Mouse (Mus musculus) small intestine, adult 2 months (tissue): Measurements from ENCODE around the gene Ugt1a9. TPM values are rescaled to one million over a fixed set of nuclear protein-coding genes. Genes with fewer than 3 reads are reported as not detected.

Experiments
- H3K27ac ChIP-seq: fragments of 200-500 bp; 2 replicates; pipeline ENCODE4 v1.5.1; 2012; ENCODE audit warnings: low read depth, low read length, control low read depth, inconsistent platforms; ENCODE audit not compliant: insufficient read depth
- H3K27me3 ChIP-seq: fragments of 200-500 bp; 2 replicates; pipeline ENCODE4 v1.6.1; 2012; ENCODE audit warnings: mild to moderate bottlenecking, moderate library complexity, low read length, inconsistent platforms; ENCODE audit not compliant: control insufficient read depth, insufficient read depth
- H3K36me3 ChIP-seq: fragments of 200-500 bp; 2 replicates; pipeline ENCODE4 v1.6.1; 2012; ENCODE audit warnings: mild to moderate bottlenecking, low read length, control low read depth, inconsistent platforms; ENCODE audit not compliant: control insufficient read depth, insufficient read depth
- H3K4me1 ChIP-seq: fragments of 200-500 bp; 2 replicates; pipeline ENCODE4 v1.6.1; 2012; ENCODE audit warnings: low read length, inconsistent platforms, mixed read lengths; ENCODE audit not compliant: control insufficient read depth, insufficient read depth, insufficient read length
- H3K4me3 ChIP-seq: fragments of 200-500 bp; 2 replicates; pipeline ENCODE4 v1.5.1; 2012; ENCODE audit warnings: low read depth, mild to moderate bottlenecking, control low read depth, inconsistent platforms, low read length, moderate library complexity
- CTCF ChIP-seq: fragments of 200-500 bp; IDR thresholded peaks from 2 replicates; pipeline ENCODE4 v1.5.1; 2012; ENCODE audit warnings: low read depth, mild to moderate bottlenecking, control low read depth, inconsistent platforms, low read length, moderate library complexity, mixed read lengths; ENCODE audit not compliant: insufficient replicate concordance, insufficient read length; ENCODE audit errors: extremely low read depth
- POLR2A ChIP-seq: fragments of 200-500 bp; IDR thresholded peaks from 2 replicates; pipeline ENCODE4 v1.6.1; 2012; ENCODE audit warnings: low read depth, mild to moderate bottlenecking, control low read depth, inconsistent platforms, low read length, moderate library complexity
- WGBS: fragments of 180-500 bp; shearing (Covaris S2); methylation state at CpG from one replicate; pipeline ENCODE4 v1.1.7; 2018; 5-methylcytosine and 5-hydroxymethylcytosine counted together
- polyA plus RNA-seq: library from polyadenylated mRNA; depleted of rRNA; stranded (reverse); fragments of >200 nt; gene quantifications from 2 replicates; pipeline ENCODE4 v1.2.3, GENCODE M21; 2012

Ugt1a9 gene
- polyA plus RNA-seq, 1 experiment, result 0.37 TPM

GRCm38 (mm10) chr1:88260114-88260513 lies 189.5 kb downstream of the Ugt1a9 start:
- 52% methylated on average over 6 of the region's 6 CpGs for WGBS
- Histone ChIP-seq H3K27ac (no peak overlapping the region), H3K4me3 (no peak overlapping the region), H3K4me1 (peaks cover 7% of the 10 kb centered on the region), H3K27me3 (no peaks in the 10 kb centered on the region), H3K36me3 (peaks cover 44% of the 10 kb centered on the region)
- no peak for TF ChIP-seq POLR2A
- no peak for TF ChIP-seq CTCF

- H3K36me3 ChIP-seq, result peaks cover 51% of the 10 kb centered on the region
- peaks cover 7% of the 10 kb centered on the region for H3K4me1 ChIP-seq
- TF ChIP-seq CTCF, result no peak
- TF ChIP-seq POLR2A, result no peak
- no peak overlapping the region for H3K27ac ChIP-seq
- no peaks in the 10 kb centered on the region for H3K27me3 ChIP-seq
- H3K4me3 ChIP-seq, result no peak overlapping the region
- 76% methylated on average over 10 of the region's 10 CpGs for WGBS
These were observed 190.2 kb downstream of the Ugt1a9 start for GRCm38 (mm10) chr1:88260604-88261377.

GRCm38 (mm10) chr1:88261706-88262105 lies 191.1 kb downstream of the Ugt1a9 start:
- Histone ChIP-seq H3K4me1 (peaks cover 7% of the 10 kb centered on the region), H3K36me3 (peaks cover 60% of the 10 kb centered on the region), H3K4me3 (no peak overlapping the region), H3K27me3 (no peaks in the 10 kb centered on the region), H3K27ac (no peak overlapping the region)
- no peak for TF ChIP-seq POLR2A
- no peak for TF ChIP-seq CTCF
- WGBS, result 85% methylated on average over 7 of the region's 7 CpGs

GRCm38 (mm10) chr1:88262255-88262654 lies 191.7 kb downstream of the Ugt1a9 start:
- no peaks in the 10 kb centered on the region for H3K27me3 ChIP-seq
- peaks cover 7% of the 10 kb centered on the region for H3K4me1 ChIP-seq
- peaks cover 65% of the 10 kb centered on the region for H3K36me3 ChIP-seq
- H3K4me3 ChIP-seq, result no peak overlapping the region
- WGBS, result 72% methylated on average over 4 of the region's 4 CpGs
- no peak overlapping the region for H3K27ac ChIP-seq
- TF ChIP-seq POLR2A, result no peak
- TF ChIP-seq CTCF, result no peak

- H3K36me3 ChIP-seq, result peaks cover 72% of the 10 kb centered on the region
- H3K27ac ChIP-seq, result no peak overlapping the region
- TF ChIP-seq CTCF (no peak), POLR2A (no peak)
- peaks cover 7% of the 10 kb centered on the region for H3K4me1 ChIP-seq
- H3K27me3 ChIP-seq, result no peaks in the 10 kb centered on the region
- no peak overlapping the region for H3K4me3 ChIP-seq
- WGBS, result 73% methylated on average over 6 of the region's 6 CpGs
These were observed 192.4 kb downstream of the Ugt1a9 start for GRCm38 (mm10) chr1:88262961-88263360.

- H3K4me3 ChIP-seq, result no peak overlapping the region
- TF ChIP-seq CTCF (no peak), POLR2A (no peak)
- WGBS, result 92% methylated on average over 5 of the region's 5 CpGs
- no peaks in the 10 kb centered on the region for H3K27me3 ChIP-seq
- no peak overlapping the region for H3K27ac ChIP-seq
- H3K36me3 ChIP-seq, result peaks cover 80% of the 10 kb centered on the region
- H3K4me1 ChIP-seq, result peaks cover 7% of the 10 kb centered on the region
These were observed 193.2 kb downstream of the Ugt1a9 start for GRCm38 (mm10) chr1:88263778-88264177.

- H3K36me3 ChIP-seq, result peaks cover 86% of the 10 kb centered on the region
- peaks cover 7% of the 10 kb centered on the region for H3K4me1 ChIP-seq
- no peak overlapping the region for H3K4me3 ChIP-seq
- no peak for TF ChIP-seq CTCF
- no peak for TF ChIP-seq POLR2A
- H3K27ac ChIP-seq, result no peak overlapping the region
- H3K27me3 ChIP-seq, result no peaks in the 10 kb centered on the region
- 83% methylated on average over 7 of the region's 7 CpGs for WGBS
These were observed 193.8 kb downstream of the Ugt1a9 start for GRCm38 (mm10) chr1:88264237-88264868.

- Histone ChIP-seq H3K4me1 (peaks cover 4% of the 10 kb centered on the region), H3K36me3 (peaks cover 89% of the 10 kb centered on the region), H3K27me3 (no peaks in the 10 kb centered on the region), H3K27ac (no peak overlapping the region), H3K4me3 (no peak overlapping the region)
- TF ChIP-seq POLR2A (no peak), CTCF (no peak)
- 77% methylated on average over 4 of the region's 4 CpGs for WGBS
These were observed 194.3 kb downstream of the Ugt1a9 start for GRCm38 (mm10) chr1:88264869-88265240.
